Mouse (Mus musculus) G1E (cell line): Measurements from ENCODE around the gene Pard3. TPM values are rescaled to one million over a fixed set of nuclear protein-coding genes. Genes with fewer than 3 reads are reported as not detected.

Source experiments
- ATAC-seq: 2 replicates; pipeline ENCODE4 v1.8.0; 2016; ENCODE audit warnings: mild to moderate bottlenecking; ENCODE audit not compliant: insufficient number of reproducible peaks, poor library complexity, low FRiP score, severe bottlenecking; ENCODE audit errors: extremely low read depth
- DNase-seq: peaks from one replicate; pipeline ENCODE4 v3.0.0; 2012; ENCODE audit warnings: low spot score
- H3K27me3 ChIP-seq: 2 replicates; pipeline ENCODE4 v1.6.1; 2012; ENCODE audit warnings: mild to moderate bottlenecking, low read length, inconsistent platforms; ENCODE audit not compliant: insufficient read depth
- H3K36me3 ChIP-seq: replicated peaks from 2 replicates; pipeline ENCODE3; 2012; ENCODE audit warnings: mild to moderate bottlenecking, inconsistent platforms
- H3K4me1 ChIP-seq: 2 replicates; pipeline ENCODE4 v1.6.1; 2012; ENCODE audit warnings: low read depth, low read length, inconsistent platforms, mixed read lengths; ENCODE audit not compliant: insufficient read depth
- H3K4me3 ChIP-seq: 2 replicates; pipeline ENCODE4 v1.5.1; 2012; ENCODE audit warnings: low read depth, mild to moderate bottlenecking, inconsistent platforms, low read length, moderate library complexity, mixed read lengths
- H3K9me3 ChIP-seq: replicated peaks from 2 replicates; pipeline ENCODE4 v1.6.1; 2012; ENCODE audit warnings: inconsistent platforms
- CTCF ChIP-seq: IDR thresholded peaks from 2 replicates; pipeline ENCODE4 v1.5.1; 2012; ENCODE audit warnings: low read depth, low read length, inconsistent platforms, mixed read lengths
- GATA1 ChIP-seq: IDR thresholded peaks from 2 replicates; pipeline ENCODE4 v1.6.1; 2012; ENCODE audit warnings: borderline replicate concordance, low read length, inconsistent platforms, mixed read lengths
- GATA2 ChIP-seq: IDR thresholded peaks from 2 replicates; pipeline ENCODE4 v1.6.1; 2012; ENCODE audit warnings: low read depth, low read length, inconsistent platforms, borderline replicate concordance
- POLR2AphosphoS5 ChIP-seq: IDR thresholded peaks from 2 replicates; pipeline ENCODE4 v1.6.1; 2012; ENCODE audit warnings: low read depth, low read length, inconsistent platforms; ENCODE audit not compliant: insufficient replicate concordance
- TAL1 ChIP-seq: conservative IDR thresholded peaks from 2 replicates; pipeline ENCODE4 v1.6.1; 2012; ENCODE audit warnings: low read depth, low read length, inconsistent platforms, mixed read lengths
- polyA plus RNA-seq: library from polyadenylated mRNA; stranded (reverse); fragments of >175 nt; gene quantifications from 2 replicates; pipeline ENCODE4 v1.2.3, GENCODE M21; 2012
- total RNA-seq, 2 experiments: library from RNA; stranded (forward) in 1 of 2; stranded (reverse) in 1 of 2; fragments of 200-1000 nt in 1 of 2; fragments of >200 nt in 1 of 2; fragmentation: Nextera tagmentation in 1 of 2; gene quantifications; 2 replicates each; pipeline ENCODE4 v1.2.3; 2014 to 2017

Gene Pard3
- total and polyA plus RNA-seq, 3 experiments = 0.55 TPM; not detected in 2

GRCm38 (mm10) chr8:127261051-127261450 is 197.4 kb downstream of the Pard3 start:
- no peaks in the 10 kb centered on the region for H3K27me3 ChIP-seq
- H3K4me3 ChIP-seq = no peak overlapping the region
- peaks cover 40% of the 10 kb centered on the region for H3K9me3 ChIP-seq
- DNase-seq (no peak), ATAC-seq (no peak)
- no peak for TF ChIP-seq POLR2AphosphoS5
- no peak for TF ChIP-seq CTCF
- no peak for TF ChIP-seq GATA1
- TF ChIP-seq GATA2 = no peak
- no peak for TF ChIP-seq TAL1
- H3K36me3 ChIP-seq = no peaks in the 10 kb centered on the region
- H3K4me1 ChIP-seq = no peaks in the 10 kb centered on the region

- Histone ChIP-seq H3K4me3 (no peak overlapping the region), H3K9me3 (peaks cover 34% of the 10 kb centered on the region), H3K4me1 (no peaks in the 10 kb centered on the region), H3K36me3 (no peaks in the 10 kb centered on the region), H3K27me3 (no peaks in the 10 kb centered on the region)
- ATAC-seq (no peak), DNase-seq (no peak)
- TF ChIP-seq POLR2AphosphoS5 (no peak), GATA1 (no peak), CTCF (no peak), GATA2 (no peak), TAL1 (no peak)
Measured at GRCm38 (mm10) chr8:127262026-127262425, 198.3 kb downstream of the Pard3 start.

GRCm38 (mm10) chr8:127262436-127262835 is 198.7 kb downstream of the Pard3 start:
- Histone ChIP-seq H3K27me3 (no peaks in the 10 kb centered on the region), H3K36me3 (no peaks in the 10 kb centered on the region), H3K4me3 (no peak overlapping the region), H3K9me3 (peaks cover 32% of the 10 kb centered on the region), H3K4me1 (no peaks in the 10 kb centered on the region)
- TF ChIP-seq GATA2 (no peak), CTCF (no peak), POLR2AphosphoS5 (no peak), GATA1 (no peak), TAL1 (no peak)
- ATAC-seq (no peak), DNase-seq (no peak)

GRCm38 (mm10) chr8:127262926-127263325 is 199.2 kb downstream of the Pard3 start:
- Histone ChIP-seq H3K9me3 (peaks cover 30% of the 10 kb centered on the region), H3K4me3 (no peak overlapping the region), H3K4me1 (no peaks in the 10 kb centered on the region), H3K36me3 (no peaks in the 10 kb centered on the region), H3K27me3 (no peaks in the 10 kb centered on the region)
- ATAC-seq = no peak
- TF ChIP-seq POLR2AphosphoS5 = no peak
- TF ChIP-seq CTCF = no peak
- TF ChIP-seq GATA2 = no peak
- TF ChIP-seq TAL1 = no peak
- no peak for TF ChIP-seq GATA1
- no peak for DNase-seq

- Histone ChIP-seq H3K36me3 (no peaks in the 10 kb centered on the region), H3K4me1 (no peaks in the 10 kb centered on the region), H3K4me3 (no peak overlapping the region), H3K9me3 (peaks cover 30% of the 10 kb centered on the region), H3K27me3 (no peaks in the 10 kb centered on the region)
- no peak for DNase-seq
- TF ChIP-seq GATA2 (no peak), POLR2AphosphoS5 (no peak), TAL1 (no peak), CTCF (no peak)
- no peak for ATAC-seq
Measured at GRCm38 (mm10) chr8:127263457-127263856, 199.8 kb downstream of the Pard3 start.

- no peak for DNase-seq
- Histone ChIP-seq H3K27me3 (no peaks in the 10 kb centered on the region), H3K4me1 (no peaks in the 10 kb centered on the region), H3K36me3 (no peaks in the 10 kb centered on the region), H3K4me3 (no peak overlapping the region), H3K9me3 (peaks cover 28% of the 10 kb centered on the region)
- TF ChIP-seq POLR2AphosphoS5 (no peak), CTCF (no peak), GATA2 (no peak)
- no peak for ATAC-seq
Measured at GRCm38 (mm10) chr8:127264691-127265470, 201.2 kb downstream of the Pard3 start.

GRCm38 (mm10) chr8:127266777-127267176 is 203.1 kb downstream of the Pard3 start:
- H3K4me1 ChIP-seq = no peaks in the 10 kb centered on the region
- H3K27me3 ChIP-seq = no peaks in the 10 kb centered on the region
- H3K9me3 ChIP-seq = peaks cover 22% of the 10 kb centered on the region
- no peaks in the 10 kb centered on the region for H3K36me3 ChIP-seq
- no peak for ATAC-seq
- no peak overlapping the region for H3K4me3 ChIP-seq
- TF ChIP-seq GATA2 = no peak
- no peak for TF ChIP-seq POLR2AphosphoS5
- no peak for TF ChIP-seq CTCF
- TF ChIP-seq GATA1 = no peak
- no peak for TF ChIP-seq TAL1
- DNase-seq = no peak
